Mouse (Mus musculus) olfactory bulb, adult 2 months (tissue): ENCODE results near the gene Cckbr.

ENCODE experiments used
- CTCF ChIP-seq: fragments of 200-500 bp; IDR thresholded peaks from 2 replicates; pipeline ENCODE4 v1.5.1; 2012; ENCODE audit warnings: low read depth, mild to moderate bottlenecking, low read length, moderate library complexity; ENCODE audit not compliant: insufficient read depth
- POLR2A ChIP-seq: fragments of 200-500 bp; IDR thresholded peaks from 2 replicates; pipeline ENCODE4 v1.6.1; 2012; ENCODE audit warnings: mild to moderate bottlenecking, low read depth, low read length, moderate library complexity; ENCODE audit not compliant: insufficient read depth

GRCm38 (mm10) chr7:105394606-105395005, 30.9 kb upstream of the Cckbr start:
- TF ChIP-seq POLR2A: no peak
- no peak for TF ChIP-seq CTCF
